Mouse (Mus musculus): ENCODE data around the gene Cdk16. TPM values are rescaled to one million over a fixed set of nuclear protein-coding genes. Genes with fewer than 3 reads are reported as not detected.

The Cdk16 gene
- total RNA-seq (2023; ENCODE audit: inconsistent age), result 67.0 to 86.8 TPM (median 76.3 TPM) in 4 replicates

DNA sequence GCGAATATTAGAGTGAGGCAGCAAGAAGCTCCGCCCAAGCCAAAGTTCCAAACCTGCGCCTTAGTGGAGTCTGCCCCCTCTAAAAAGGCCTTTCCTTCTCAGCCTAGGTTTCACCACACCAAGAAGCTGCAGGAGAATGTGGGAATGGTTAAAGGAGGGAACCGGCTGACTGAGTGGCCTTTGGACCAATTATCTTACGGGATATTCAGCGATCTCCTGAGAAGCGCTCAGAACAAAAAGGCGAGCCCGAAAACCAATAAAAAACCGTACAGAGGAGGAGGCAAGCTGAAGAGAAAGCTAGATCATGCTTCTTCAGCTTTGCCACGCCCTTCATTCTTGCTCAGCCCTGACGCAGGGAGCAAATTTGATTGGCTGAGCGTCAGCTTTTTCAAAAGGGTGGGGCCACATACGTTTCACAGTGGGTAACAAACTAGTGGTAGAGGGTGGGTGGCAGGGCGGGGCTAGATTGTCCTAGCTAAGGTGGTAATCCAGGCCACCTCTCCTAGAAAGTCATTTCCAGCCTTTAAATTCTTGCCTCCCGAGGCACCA is at the start of gene Cdk16:
Gene Cdk16 (plus strand): TSS at position 436 of the 549 bp plus-strand sequence.

DNA sequence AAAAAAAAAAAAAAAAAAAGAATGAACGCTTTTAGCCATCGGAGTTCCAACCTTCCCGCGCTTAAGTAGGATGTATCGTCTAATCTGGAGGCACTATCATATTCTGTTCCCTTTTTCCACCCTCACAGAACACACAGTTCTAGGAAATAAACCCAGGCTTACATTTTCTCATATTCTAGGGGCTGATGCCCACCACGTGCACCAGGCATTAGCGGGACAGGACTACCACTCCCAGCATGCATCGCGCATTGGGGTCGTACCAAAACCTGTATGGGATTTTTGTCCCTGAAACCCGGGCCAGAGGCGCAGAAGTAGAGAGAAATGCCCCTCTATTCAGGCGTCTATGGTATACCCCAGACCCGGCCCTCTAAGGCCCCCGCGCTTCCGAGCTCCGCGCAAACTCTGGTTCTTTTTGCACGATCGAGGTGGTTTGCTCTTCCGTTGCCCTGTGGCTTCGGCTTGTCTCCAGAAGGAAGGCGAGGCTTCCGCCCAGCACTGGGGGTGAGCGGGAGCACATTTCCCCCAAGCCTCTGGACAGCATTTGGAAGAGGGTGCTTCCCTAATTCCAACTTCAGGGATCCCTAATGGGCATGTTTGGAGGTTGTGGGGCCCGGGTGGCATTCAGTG is 29.6 kb upstream of the Cdk16 start, which contains the start of gene Uba1:
Gene Uba1 (plus strand): TSS at position 301 of the 627 bp plus-strand sequence.

DNA sequence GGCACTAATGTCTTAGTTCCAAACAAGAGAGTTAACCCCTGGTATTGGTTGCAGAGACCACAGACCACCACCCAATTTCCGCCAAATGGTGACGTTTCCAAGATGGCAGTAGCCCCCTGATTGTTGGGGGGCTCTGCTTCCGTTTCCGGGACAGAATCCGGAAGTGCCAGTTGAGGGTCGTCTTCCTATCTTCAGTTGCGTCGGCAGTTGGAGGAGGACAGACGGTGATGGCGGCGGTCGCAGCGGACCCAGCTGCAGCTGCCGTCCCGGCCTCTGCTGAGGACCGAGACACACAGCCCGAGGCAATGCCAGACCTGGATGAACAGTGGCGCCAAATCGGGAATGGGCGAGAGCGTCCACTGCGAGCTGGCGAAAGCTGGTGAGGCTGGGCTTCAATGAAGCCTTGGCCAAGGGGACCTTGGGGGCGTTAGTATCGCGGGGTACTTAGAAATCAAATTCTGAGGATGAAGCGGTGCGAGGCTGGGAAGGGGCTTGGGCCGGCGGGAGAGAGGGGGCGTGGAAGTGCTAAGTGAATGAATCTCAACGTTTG is 16.1 kb downstream of the Cdk16 start, which contains the start of gene Usp11:
Gene Usp11 (plus strand): TSS at position 166 of the 550 bp plus-strand sequence.

Other genes starting within 250 kb of the Cdk16 start
- gene Rgn, start 138.2 kb upstream of the Cdk16 start, total RNA-seq (2023; ENCODE audit: inconsistent age), result not detected in 4 replicates
- 48.1 to 59.9 TPM (median 52.3 TPM) in 4 replicates for gene Rbm10, start 70.5 kb upstream of the Cdk16 start, total RNA-seq (2023; ENCODE audit: inconsistent age)
- gene Ndufb11, start 70.3 kb upstream of the Cdk16 start, total RNA-seq (2023; ENCODE audit: inconsistent age), result 119 to 130 TPM (median 127 TPM) in 4 replicates
- 216 to 250 TPM (median 248 TPM) in 4 replicates for gene Uba1, start 29.6 kb upstream of the Cdk16 start, total RNA-seq (2023; ENCODE audit: inconsistent age)
- gene Usp11, start 16.0 kb downstream of the Cdk16 start, total RNA-seq (2023; ENCODE audit: inconsistent age), result 33.2 to 36.7 TPM (median 35.1 TPM) in 4 replicates
- gene Araf, start 109.9 kb downstream of the Cdk16 start, total RNA-seq (2023; ENCODE audit: inconsistent age), result 148 to 185 TPM (median 168 TPM) in 4 replicates
- not detected in 4 replicates for gene Timp1, start 182.2 kb downstream of the Cdk16 start, total RNA-seq (2023; ENCODE audit: inconsistent age)
- gene Syn1, start 233.1 kb downstream of the Cdk16 start, total RNA-seq (2023; ENCODE audit: inconsistent age), result 0.15 to 0.26 TPM (median 0.21 TPM) in 3 of 4 replicates, not detected in the other
- 31.5 to 47.2 TPM (median 36.0 TPM) in 4 replicates for gene Cfp, start 243.6 kb downstream of the Cdk16 start, total RNA-seq (2023; ENCODE audit: inconsistent age)